Mouse (Mus musculus) kidney, adult 9 months (tissue): Measurements from ENCODE around the gene Cage1.

Experiments used
- DNase-seq: peaks from one replicate; pipeline ENCODE4 v3.0.0; 2022

Cage1 gene

DNA sequence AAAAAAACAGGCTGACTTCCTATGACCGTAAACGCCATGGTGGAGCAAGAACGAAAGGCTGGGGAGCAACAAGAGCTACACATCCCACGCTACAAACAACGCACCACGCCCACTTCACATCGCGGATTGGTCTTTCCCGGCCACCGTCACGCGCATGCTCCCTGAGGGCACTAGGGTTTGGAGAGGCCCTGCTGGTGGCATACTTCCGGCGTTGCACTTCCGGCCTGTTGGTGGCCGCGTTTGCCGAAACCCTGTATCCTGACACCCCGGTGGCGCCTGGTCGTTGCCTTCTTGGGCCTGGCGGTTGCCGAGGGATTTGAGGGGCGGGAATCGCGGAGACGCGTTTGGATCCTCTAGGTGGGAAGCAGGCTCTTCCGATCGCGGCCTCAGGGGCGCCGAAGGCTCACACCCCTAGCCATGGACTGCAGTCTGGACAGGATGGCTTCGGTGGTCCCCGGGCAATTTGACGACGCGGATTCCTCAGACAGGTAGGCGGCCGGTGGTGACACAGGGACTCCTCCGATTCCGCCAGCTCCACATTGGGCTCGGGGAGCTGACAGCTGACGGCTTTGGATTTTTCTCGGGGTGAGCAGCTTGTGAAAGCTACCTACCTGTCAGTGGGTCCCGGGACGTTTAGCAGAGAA is at the start of gene Cage1:
Gene Cage1, minus strand, starts transcription at position 26 of the 644 bp plus-strand sequence.
- DNase-seq = peak; percentile 98

DNA sequence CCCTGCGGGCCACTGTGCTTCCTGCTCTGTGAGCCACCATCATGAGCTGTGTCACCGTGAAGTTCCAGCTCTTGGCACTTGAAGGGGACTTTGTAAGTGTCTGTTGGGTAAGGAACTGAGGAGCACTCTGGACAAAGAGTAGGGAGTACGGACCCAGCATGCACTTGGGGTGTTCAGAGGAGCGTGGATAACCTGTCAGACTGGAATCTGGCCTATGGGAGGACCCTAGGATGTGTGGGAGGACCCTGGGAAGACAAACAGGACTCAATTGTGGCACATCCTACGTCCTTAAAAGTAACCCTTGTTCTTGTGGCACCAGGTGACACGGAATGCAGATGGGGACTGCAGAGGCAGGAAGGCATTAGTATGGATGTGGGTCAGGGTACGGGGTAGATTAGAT is 44.3 kb upstream of the Cage1 start:
- no peak for DNase-seq

DNA sequence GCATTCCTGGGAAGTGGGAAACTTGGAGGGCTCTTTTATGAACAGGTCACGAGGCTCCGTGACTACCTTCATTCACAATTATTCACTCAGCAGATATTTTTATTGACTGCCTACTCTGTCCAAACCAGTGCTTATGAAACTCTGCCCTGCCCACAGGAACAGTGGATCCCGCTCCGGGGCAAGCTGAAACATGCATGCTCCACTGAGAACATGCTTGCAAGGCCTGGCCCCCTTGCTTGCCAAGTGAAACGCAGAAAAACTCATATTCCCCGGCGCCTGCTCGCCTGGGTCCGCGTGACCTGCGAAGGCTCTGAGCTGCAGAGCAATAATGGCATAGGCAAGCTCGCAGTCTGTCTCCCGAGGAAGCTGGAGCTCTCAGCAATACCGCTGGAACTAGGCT is 43.9 kb upstream of the Cage1 start:
- no peak for DNase-seq

DNA sequence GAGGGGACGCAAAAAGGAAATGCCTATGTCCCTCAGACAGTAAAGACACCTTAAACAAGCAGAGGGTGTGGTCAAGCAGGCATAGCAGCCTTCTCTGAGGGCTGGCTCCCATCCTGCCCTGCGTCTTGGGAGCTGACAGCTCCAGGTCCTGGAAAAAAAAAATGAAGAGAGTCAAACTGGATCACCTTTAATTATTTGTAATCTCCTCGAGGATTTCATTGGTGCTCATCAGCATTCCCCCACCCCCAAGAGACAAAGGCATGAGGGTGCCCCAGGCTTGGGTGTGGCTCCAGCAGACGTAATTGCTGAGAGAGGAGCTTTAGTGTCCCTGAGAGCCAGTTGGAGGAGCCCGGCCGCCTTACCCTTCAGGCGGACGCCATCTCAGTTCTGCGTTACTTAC is 43.1 kb upstream of the Cage1 start:
- no peak for DNase-seq

DNA sequence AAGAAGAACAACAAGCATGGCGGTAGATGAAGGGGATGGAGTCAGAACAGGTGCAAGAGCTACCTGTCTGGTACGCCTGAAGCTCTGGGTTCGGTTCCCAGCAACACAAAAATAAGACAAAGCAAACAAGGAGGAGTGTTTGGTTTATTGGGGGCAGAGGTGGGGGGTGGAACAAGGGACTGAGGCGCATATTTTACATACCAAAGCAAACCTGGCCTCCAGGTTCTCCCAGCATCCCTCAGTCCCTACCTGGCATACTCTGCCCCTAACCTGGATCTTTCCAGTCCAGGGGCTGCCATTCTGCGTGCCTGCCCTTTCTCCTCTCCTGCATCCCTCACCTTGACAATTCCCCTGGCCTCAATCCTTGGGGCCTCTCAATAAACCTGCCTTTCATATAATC is 42.5 kb upstream of the Cage1 start:
- DNase-seq = no peak

DNA sequence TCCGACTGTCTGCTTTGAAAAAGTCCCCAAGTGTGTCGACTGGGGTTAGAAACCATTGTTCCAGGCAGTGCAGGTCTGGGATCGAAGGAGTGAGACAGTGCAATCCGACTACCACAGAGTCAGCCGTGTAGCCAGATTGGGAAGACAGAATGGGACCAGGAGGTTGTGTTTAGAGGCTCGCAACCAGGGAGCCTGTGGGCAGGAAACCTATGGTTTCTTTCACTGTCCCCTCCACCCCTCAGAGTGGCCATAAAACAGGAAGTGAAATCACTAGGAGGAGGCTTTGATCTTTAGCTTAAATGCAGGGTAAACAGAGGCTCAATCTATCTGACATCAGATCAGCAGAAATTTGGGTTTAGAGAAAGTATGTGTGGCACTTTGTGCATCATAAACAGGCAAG is 42.0 kb upstream of the Cage1 start:
- DNase-seq = no peak

DNA sequence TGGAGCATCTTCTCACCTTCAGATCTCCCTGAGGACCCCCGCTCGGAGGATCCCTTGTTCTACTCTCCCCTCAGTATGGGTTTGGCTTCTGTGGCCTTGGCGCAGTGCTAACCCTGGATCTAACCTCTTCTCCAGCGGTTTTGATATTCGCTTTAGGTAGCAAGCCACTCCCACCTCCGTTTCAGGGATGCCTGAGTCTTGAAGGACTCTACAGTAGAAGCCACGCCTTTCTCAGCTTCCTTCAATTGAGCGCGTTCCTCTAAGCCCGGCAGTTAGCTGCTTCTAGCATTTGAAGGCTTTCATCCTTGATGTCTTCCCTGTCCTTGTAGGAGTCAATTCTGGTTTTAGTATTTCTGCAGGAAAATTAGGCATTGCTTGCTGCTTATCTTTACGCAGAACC is 40.2 kb upstream of the Cage1 start:
- no peak for DNase-seq

DNA sequence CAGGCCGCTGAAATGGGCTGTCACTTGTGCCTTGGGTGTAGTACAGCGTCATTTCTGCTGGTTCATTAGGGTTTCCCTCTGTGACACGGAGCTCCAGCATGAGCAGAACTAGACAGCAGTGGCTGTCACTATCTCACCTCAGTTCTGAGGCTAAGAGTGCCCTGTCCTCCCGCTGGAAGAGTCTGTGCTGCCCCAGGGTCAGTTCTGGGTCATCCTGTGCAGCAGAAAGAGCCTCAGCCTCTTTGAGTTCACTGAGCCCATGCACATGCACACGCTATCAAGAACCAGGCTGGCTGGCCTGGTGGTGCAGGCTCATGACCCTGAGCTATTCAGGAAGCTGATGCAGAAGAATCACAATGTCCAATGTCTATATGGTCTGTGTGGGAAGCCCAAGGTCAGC is 37.5 kb upstream of the Cage1 start:
- no peak for DNase-seq

DNA sequence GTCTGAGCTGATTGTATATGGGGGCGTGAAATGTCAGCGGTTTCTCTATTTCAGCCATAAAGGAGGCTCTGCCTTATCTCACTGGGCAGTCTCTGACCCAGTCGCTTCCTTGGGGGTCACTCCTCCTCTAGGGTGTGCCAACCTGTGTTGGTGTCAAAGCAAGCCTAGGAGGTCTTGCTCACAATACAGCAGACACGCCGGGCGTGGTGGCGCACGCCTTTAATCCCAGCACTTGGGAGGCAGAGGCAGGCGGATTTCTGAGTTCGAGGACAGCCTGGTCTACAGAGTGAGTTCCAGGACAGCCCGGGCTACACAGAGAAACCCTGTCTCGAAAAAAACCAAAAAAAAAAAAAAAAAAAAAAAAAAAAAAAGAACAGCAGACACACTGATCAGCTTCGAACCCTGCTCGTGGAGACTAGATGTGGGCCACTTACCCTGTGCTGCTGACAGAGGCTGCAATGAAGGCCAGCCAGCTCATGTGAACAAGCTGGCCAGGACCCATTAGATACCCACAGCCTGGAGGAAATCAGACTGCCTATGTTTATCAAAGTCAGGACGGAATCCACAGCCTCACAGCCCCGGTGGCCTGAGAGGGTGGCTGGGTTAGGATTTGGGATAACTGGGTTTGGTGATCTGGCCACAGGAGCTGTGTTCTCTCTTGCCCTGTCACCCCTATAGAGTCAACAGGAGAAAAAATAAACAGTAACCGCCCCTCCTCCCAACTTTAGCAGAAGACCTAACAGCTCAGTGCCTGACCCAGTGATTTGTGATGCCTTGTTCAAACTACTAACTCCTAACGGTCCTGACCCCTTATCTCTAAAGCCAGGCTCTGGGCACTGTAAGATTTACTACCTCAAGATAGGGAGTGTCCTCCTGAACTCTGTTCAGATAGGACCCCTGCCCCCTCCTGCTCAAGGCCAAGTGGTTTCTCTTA is 36.8 kb upstream of the Cage1 start:
- DNase-seq = no peak

DNA sequence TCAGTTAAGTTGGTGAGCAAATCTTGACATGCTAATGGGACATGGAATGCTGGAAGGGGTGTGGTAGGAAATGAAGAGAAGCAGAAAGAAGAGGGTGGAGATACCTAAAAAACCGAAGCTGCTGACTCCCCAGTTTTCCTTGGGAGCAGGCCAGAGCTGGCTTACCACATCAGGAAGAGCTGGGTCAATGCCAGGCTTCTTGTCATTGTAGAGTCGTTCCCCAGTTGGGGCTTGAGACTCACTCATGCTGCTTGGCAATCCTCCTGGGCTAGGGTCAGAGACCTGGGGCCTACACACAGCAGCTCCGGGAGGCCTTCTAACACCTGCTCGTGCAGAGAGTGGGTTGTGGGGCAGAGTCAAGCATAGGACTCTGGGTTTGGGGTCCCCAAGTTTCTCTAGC is 34.1 kb upstream of the Cage1 start:
- peak; percentile 30 for DNase-seq

DNA sequence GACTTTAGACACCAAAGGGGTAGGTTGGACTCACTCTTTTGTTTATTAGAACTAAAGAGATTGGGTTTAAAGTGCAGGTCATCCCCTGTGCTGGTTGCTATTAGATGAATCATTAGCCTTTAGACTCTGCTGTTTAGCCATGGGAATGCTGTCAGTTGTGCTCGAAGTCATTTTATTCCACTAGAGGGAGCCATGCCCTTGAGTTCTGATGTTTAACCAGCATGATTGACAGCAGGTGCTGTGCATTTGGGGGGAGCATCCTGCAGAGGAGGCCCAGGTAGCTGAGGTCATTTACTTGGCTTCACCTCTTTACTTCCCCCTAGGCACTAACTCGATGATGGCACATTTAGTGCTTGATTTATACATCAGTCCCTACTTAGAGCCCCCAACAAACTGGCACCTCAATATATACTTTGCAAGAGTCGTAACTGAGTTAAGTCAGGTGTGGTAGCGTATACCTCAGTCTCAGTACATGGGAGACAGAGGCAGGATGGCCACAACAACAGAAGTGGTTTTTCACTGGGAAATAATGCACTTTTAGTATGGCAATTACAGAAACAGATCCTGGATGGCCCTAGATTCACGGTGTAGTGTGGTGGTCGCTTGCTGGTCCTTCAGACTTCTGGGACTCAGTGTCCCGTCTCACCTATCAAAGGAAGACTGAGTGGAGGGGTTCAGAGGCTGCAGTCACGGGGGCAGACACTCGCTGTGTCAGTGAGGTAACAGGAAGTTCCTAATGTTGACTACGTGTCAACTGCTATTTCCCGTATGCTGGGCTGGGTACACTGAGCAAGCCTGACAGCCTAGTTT is 28.2 kb upstream of the Cage1 start:
- peak; percentile 93 for DNase-seq

DNA sequence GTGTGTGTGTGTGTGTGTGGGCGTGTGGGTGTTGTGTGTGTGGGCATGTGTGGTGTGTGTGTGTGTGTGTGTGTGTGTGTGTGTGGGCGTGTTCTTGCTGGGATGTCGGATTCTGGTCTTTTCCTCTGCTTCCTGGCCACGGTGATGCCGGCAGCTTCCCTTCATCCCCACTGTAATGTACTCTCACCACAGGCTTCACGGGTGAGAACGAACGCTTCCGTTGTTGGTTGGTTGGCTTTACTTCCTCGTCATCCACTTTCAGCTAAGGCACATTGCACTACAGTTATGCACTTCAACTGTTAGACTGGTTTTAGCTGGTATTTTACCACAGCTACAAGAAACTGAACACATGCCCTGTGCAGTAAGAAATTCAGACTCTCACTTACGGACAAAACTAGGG is 25.8 kb upstream of the Cage1 start:
- no peak for DNase-seq

DNA sequence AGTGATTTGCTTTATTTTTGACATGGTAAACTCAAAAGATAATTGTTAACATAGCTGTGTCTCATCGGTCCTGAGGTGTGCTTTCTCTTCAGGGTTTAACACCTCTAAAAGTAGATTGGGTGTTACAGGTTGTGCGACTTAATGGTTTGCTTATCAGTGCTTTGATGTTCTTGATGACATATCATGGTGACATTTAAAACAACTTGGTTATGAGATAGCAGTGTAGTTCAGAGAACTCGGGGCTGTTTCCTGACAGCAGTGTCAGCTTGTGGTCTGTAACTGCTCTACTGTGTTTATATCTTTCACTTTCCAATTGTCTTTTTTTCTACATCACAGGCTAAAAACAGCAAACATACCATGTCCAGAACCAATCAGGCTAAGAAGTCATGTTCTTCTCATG is 13.0 kb upstream of the Cage1 start:
- DNase-seq = no peak

DNA sequence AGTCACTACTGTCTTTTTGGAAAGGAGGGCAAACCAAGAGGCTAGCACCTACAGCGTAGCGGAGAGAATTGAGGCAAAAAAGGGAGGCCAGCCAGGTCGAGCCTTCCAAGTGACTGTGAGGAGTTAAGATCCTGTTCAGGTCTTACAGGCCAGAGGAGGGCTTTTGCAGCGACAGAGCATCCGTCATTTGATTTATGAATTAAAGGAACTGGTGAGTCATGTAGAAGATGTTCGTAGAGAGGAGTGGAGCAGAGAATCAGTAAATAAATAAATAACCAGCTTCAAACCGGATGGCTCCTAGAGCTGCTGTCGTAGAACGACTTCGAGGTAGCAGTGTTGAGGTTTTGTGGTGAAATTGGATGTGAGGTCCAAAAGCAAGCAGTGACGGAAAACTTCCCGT is 942 bp upstream of the Cage1 start:
- DNase-seq = peak; percentile 22

DNA sequence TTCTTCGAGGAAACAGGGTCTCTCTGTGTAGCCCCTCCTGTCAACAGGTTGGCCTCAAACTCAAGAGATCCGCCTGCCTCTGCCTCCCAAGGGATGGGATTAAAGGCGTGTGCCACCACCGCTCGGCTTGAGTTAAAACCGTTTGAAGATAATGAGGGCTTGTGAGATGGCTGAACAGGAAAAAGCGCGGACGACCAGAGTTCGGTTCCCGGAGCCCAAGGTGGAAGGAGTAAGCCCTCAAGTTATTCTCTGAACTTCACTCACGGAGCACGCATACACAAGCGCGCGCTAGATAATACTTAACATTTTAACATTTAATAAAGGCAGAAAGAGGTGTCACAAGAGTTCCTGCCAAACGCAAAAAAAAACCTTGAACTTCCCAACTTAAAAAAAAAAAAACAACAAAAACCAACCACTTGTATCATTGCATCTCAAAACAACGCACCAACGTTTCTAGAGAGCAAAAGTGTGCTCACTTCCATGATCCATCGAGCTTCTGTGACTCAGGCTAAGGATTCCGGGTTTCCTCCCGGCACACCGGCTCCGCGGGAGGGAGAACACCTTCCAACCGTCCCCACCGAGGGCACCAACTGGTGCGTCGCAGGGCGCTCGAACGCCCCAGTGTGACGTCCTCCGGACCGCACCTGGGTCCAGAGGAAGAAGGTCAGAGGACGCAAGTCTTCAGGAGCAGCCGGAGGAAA is 376 bp downstream of the Cage1 start, which contains the start of gene Riok1:
Gene Riok1, plus strand, starts transcription at position 653 of the 701 bp plus-strand sequence.
- no peak for DNase-seq

DNA sequence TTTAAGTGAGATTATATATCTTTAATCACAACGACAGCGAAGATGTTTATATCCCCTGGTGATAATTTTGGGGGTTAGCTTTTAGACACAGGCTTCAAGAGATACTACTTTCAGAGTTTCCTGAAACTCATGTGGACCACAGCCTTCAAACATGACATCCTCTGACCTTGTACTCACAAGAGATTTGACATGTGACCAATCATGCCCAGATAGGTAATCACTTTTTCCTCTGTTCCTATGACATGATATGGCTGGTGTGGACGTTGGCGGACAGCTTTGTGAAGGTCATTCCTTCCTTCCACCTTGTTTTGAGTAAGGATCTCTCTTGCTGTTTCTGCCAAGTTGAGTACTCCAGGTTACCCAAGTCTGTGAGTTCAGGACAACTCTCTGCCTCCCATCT is 8.5 kb downstream of the Cage1 start:
- DNase-seq = no peak

DNA sequence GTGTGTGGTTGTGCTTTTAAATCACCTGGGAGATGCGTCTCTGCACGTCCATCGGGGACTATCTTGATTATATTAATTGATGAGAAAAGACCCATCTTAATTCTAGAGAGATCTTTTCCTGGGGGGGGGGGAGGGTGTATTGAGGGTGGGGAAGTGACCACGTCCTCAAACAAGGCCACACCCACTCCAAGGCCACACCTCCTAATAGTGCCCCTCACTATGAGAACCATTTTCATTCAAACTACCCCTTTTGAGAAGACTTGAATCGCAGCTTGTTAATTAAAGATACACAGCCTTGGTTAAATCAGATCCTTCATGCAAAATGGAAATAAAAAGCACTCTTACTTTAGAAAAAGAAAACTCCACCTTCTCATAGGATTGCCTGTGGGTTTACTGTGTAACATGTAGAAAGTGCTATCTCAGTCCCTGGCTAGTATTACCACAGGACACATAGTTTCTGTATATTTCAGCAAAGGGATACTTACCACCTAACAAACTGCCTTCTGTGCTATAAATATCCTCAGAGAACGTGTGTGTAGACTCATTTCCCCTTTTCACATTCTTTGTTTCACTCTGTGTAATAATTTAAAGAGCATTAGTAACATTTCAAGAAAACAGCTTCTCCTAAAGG is 9.1 kb downstream of the Cage1 start:
- no peak for DNase-seq

DNA sequence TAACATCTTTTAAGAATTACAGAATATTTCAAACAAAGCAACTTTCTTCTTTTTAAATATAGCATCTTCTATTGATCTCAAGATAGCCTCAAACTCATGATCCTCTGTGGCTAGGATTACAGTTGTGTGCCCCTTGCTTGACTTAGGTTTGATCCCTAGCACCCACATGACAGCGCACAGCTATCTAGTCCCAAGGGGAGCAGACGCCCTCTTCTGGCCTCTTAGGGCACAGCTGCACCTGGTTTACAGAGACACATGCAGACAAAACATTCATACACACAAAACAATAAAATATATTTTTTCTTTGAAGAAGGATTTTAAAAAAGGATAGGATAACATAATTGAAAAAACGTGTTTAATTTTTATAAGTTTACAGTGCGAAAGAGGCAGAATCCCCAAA is 11.0 kb downstream of the Cage1 start:
- peak; percentile 9 for DNase-seq

DNA sequence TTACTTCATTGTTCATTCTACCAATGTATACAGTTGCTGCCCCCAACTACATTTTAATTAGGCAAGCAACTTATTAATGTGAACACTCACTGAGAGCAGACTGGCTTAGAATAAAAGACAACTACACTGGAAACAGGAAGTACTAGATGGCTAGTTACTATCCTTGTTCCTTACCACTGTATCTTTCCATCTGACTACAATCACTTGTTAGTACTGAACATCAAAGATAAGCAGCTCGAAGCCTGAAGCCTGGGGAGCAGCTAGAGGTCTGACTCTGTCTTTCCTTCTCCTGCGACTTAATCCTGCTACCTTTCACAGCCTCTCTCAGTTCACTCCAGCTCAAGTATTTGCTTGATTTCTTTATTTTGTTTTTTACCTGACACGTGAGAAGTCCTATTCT is 18.1 kb downstream of the Cage1 start:
- no peak for DNase-seq

DNA sequence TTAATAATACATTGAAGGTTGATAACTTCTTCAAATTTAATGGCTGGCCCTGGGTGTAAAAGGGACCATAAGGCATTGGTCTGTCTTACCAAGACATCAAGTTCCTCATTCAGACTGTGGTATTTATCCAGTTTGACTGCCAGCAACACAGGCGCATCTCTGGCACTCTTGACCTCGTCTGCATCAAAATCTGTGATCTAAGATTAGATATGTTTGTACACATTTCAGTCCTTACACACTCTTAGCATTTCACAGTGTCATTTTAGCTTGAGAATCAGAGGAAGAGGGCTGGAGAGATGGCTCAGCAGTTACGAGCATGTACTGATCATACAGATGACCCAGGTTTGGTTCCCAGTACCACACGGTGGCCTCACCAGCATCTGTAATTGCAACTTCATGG is 21.3 kb downstream of the Cage1 start:
- no peak for DNase-seq

DNA sequence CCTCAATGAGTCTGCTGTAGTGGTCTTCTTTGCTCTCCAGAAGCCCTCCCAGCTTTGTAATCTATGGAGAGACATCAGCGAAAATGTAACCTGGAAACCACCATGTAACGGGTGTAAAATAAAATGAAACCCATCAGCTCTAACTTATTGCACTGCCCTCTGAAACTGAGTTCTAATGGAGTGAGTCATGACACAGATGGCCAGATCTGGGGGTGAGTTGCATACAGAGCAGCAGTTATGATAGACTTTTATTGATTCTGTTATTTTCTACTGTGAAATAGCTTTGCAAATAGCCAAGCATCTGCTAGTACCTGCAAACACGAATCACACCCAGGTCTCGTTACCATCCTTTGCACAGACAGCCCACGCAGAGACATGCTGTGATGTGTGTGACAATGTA is 24.4 kb downstream of the Cage1 start:
- DNase-seq = no peak

DNA sequence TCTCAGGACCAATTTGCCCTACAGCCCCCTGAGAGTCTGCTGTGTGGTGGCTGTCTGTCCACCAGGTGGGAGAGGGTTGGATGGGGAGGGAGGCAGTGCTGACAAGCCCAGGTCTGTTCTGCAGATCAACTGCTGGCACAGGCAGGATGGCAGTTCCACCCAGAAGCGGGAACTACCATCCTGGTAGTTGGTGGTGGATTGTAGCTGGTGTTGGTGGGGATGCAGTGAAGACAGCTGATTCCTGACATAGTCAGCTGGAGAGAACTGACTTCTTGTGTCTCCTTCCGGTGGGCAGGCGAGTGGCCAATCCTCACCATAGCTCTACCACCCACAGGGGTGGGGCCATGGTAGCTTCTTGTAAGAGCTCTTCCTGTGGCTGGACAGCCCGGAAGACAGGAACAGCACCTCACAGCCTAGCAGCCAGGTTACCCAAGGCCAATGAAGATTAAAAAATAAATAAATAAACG is 26.4 kb downstream of the Cage1 start:
- no peak for DNase-seq
